Mouse (Mus musculus) cerebellum, adult 18-20 months (tissue): ENCODE data around the gene Adam11.

Experiments used
- DNase-seq, 2 experiments: peaks; one replicate each; pipeline ENCODE4 v3.0.0; 2021

The Adam11 gene

GRCm38 (mm10) chr11:102779824-102780223 lies 18.6 kb downstream of the Adam11 start:
- DNase-seq = peak in 1 of 2 experiments; percentile 28

- peak in 1 of 2 experiments; percentile 45 for DNase-seq
Measured at GRCm38 (mm10) chr11:102780271-102780985, 19.2 kb downstream of the Adam11 start.

GRCm38 (mm10) chr11:102780986-102781351 lies 19.7 kb downstream of the Adam11 start:
- peak in 1 of 2 experiments; percentile 33 for DNase-seq

GRCm38 (mm10) chr11:102781523-102781922 lies 20.3 kb downstream of the Adam11 start:
- no peak for DNase-seq

GRCm38 (mm10) chr11:102783443-102783842 lies 22.2 kb downstream of the Adam11 start:
- no peak for DNase-seq

- no peak for DNase-seq
Measured at GRCm38 (mm10) chr11:102787688-102788177, 26.5 kb downstream of the Adam11 start.

GRCm38 (mm10) chr11:102791682-102792445 lies 30.6 kb downstream of the Adam11 start:
- no peak for DNase-seq

- no peak for DNase-seq
Measured at GRCm38 (mm10) chr11:102794157-102794556, 32.9 kb downstream of the Adam11 start.

- DNase-seq = no peak
Measured at GRCm38 (mm10) chr11:102803453-102803852, 42.2 kb downstream of the Adam11 start.

- DNase-seq = no peak
Measured at GRCm38 (mm10) chr11:102808246-102808645, 47.0 kb downstream of the Adam11 start.

- no peak for DNase-seq
Measured at GRCm38 (mm10) chr11:102810721-102811485, 49.7 kb downstream of the Adam11 start.

- DNase-seq = no peak
Measured at GRCm38 (mm10) chr11:102814881-102815280, 53.6 kb downstream of the Adam11 start.

GRCm38 (mm10) chr11:102818121-102819020 lies 57.1 kb downstream of the Adam11 start:
- DNase-seq = peak in 1 of 2 experiments; percentile 33

- DNase-seq = peak; percentile 40 to 61
Measured at GRCm38 (mm10) chr11:102819021-102819782, 58.0 kb downstream of the Adam11 start, which contains the start of gene Gjc1. TSS of gene Gjc1 (minus strand) at chr11:102819700.

GRCm38 (mm10) chr11:102819783-102820385 lies 58.6 kb downstream of the Adam11 start:
- DNase-seq = peak in 1 of 2 experiments; percentile 7

GRCm38 (mm10) chr11:102820432-102820831 lies 59.2 kb downstream of the Adam11 start:
- no peak for DNase-seq

- DNase-seq = no peak
Measured at GRCm38 (mm10) chr11:102821231-102821630, 60.0 kb downstream of the Adam11 start.

GRCm38 (mm10) chr11:102826476-102826875 lies 65.2 kb downstream of the Adam11 start:
- DNase-seq = no peak

- no peak for DNase-seq
Measured at GRCm38 (mm10) chr11:102827097-102827496, 65.9 kb downstream of the Adam11 start.
